Mouse (Mus musculus): ENCODE data around the gene Stambpl1. TPM values are rescaled to one million over a fixed set of nuclear protein-coding genes. Genes with fewer than 3 reads are reported as not detected.

Stambpl1 gene
- total RNA-seq, 1 experiment from 2014 or later: 11.9 TPM

Other genes with a start within 250 kb of the Stambpl1 start
- not detected in 2 replicates for gene Lipf, start 231.0 kb upstream of the Stambpl1 start, total RNA-seq (2017)
- gene Lipk, start 183.9 kb upstream of the Stambpl1 start, total RNA-seq (2017): not detected in 2 replicates
- gene Lipn, start 124.9 kb upstream of the Stambpl1 start, total RNA-seq (2017): not detected in 2 replicates
- gene Lipm, start 91.3 kb upstream of the Stambpl1 start, total RNA-seq (2017): not detected in 2 replicates
- 2.7 and 6.7 TPM in 2 replicates for gene Ankrd22, start 26.2 kb upstream of the Stambpl1 start, total RNA-seq (2017)
- 0.25 TPM in 1 of 2 replicates, not detected in the other for gene Acta2, start 63.4 kb downstream of the Stambpl1 start, total RNA-seq (2017)
- gene Fas, start 98.4 kb downstream of the Stambpl1 start, total RNA-seq (2017): 2.8 and 3.6 TPM in 2 replicates